Mouse (Mus musculus) liver, embryonic 14.5 days (tissue): ENCODE measurements at regions not wholly inside any gene's neighbourhood (a gene's known extent, or its start where the extent isn't known, plus 50 kb on each side); places are given as distances from the start of the nearest gene placed in this dataset.

Experiments used
- ATAC-seq: fragments of 200-750 bp; cut with Nextera tagmentation; 2 replicates; pipeline ENCODE4 v1.8.0; 2017; ENCODE audit warnings: moderate number of reproducible peaks, mild to moderate bottlenecking, moderate library complexity; ENCODE audit not compliant: insufficient read depth
- DNase-seq, 3 experiments: peaks; one replicate each; pipeline ENCODE4 v3.0.0-alpha.2; 2012 to 2013; ENCODE audit warnings: low read depth in 3 of 3, low spot score in 3 of 3
- H3K27ac ChIP-seq: fragments of 300-500 bp; sonication (generic); 2 replicates; pipeline ENCODE4 v1.5.1; 2014; ENCODE audit warnings: moderate library complexity, mild to moderate bottlenecking, control low read depth, inconsistent platforms
- H3K27me3 ChIP-seq: fragments of 300-500 bp; sonication (generic); 2 replicates; pipeline ENCODE4 v1.6.1; 2014; ENCODE audit warnings: mild to moderate bottlenecking, low read length, moderate library complexity; ENCODE audit not compliant: control insufficient read depth, insufficient read depth
- H3K36me3 ChIP-seq: fragments of 300-500 bp; sonication (generic); replicated peaks from 2 replicates; pipeline ENCODE4 v1.6.1; 2014; ENCODE audit warnings: low read depth; ENCODE audit not compliant: control insufficient read depth, insufficient read depth
- H3K4me1 ChIP-seq, 2 experiments: fragments of 200-500 bp in 1 of 2; fragments of 300-500 bp in 1 of 2; sonication (generic) in 1 of 2; replicated peaks; 2 replicates each; pipeline ENCODE4 v1.6.1; 2012 to 2014; ENCODE audit warnings: antibody characterized with exemption in 1 of 2, inconsistent platforms in 1 of 2, low read length in 1 of 2; ENCODE audit not compliant: control insufficient read depth in 2 of 2, insufficient read depth in 2 of 2
- H3K4me2 ChIP-seq: fragments of 300-500 bp; sonication (generic); 2 replicates; pipeline ENCODE4 v1.6.1; 2014; ENCODE audit warnings: low read depth, mild to moderate bottlenecking, control low read depth, moderate library complexity
- H3K4me3 ChIP-seq, 2 experiments: fragments of 200-500 bp in 1 of 2; fragments of 300-500 bp in 1 of 2; sonication (generic) in 1 of 2; 2 replicates each; pipeline ENCODE4 v1.5.1; 2012 to 2014; ENCODE audit warnings: low read depth in 2 of 2, low read length in 2 of 2, mild to moderate bottlenecking in 2 of 2, control low read depth in 1 of 2, inconsistent platforms in 1 of 2, moderate library complexity in 1 of 2; ENCODE audit not compliant: insufficient read depth in 1 of 2
- H3K9ac ChIP-seq: fragments of 300-500 bp; sonication (generic); replicated peaks from 2 replicates; pipeline ENCODE4 v1.6.1; 2014; ENCODE audit warnings: mild to moderate bottlenecking, control low read depth, moderate library complexity
- H3K9me3 ChIP-seq: fragments of 300-500 bp; sonication (generic); 2 replicates; pipeline ENCODE4 v1.6.1; 2016; ENCODE audit warnings: low read length, mixed read lengths; ENCODE audit not compliant: control insufficient read depth
- CTCF ChIP-seq: IDR thresholded peaks from 2 replicates; pipeline ENCODE4 v1.5.1; 2016; ENCODE audit warnings: antibody characterized with exemption, low read depth, control low read depth
- EP300 ChIP-seq: IDR thresholded peaks from 2 replicates; pipeline ENCODE4 v1.6.1; 2016; ENCODE audit warnings: antibody characterized with exemption, low read depth
- WGBS: fragments of 180-500 bp; shearing (Covaris S2); extraction: QIAGEN DNeasy Blood & Tissue Kit; methylation state at CpG from one replicate; pipeline ENCODE4 v1.1.7; 2014; ENCODE audit not compliant: insufficient replicate concordance; 5-methylcytosine and 5-hydroxymethylcytosine counted together

- Histone ChIP-seq H3K27me3 (no peaks in the 10 kb centered on the region), H3K9me3 (no peaks in the 10 kb centered on the region), H3K36me3 (no peaks in the 10 kb centered on the region), H3K4me3 (no peak overlapping the region), H3K4me2 (no peak overlapping the region), H3K27ac (no peak overlapping the region), H3K9ac (no peak overlapping the region), H3K4me1 (no peaks in the 10 kb centered on the region)
- no peak for ATAC-seq
- 41% methylated on average over 2 of the region's 2 CpGs for WGBS
- TF ChIP-seq CTCF (no peak), EP300 (no peak)
- no peak for DNase-seq
These were observed 627.3 kb upstream of the Acvr2a start for GRCm38 (mm10) chr2:48186609-48187008.

- Histone ChIP-seq H3K4me2 (no peak overlapping the region), H3K4me1 (no peaks in the 10 kb centered on the region), H3K9me3 (no peaks in the 10 kb centered on the region), H3K36me3 (no peaks in the 10 kb centered on the region), H3K27me3 (no peaks in the 10 kb centered on the region), H3K4me3 (no peak overlapping the region), H3K9ac (no peak overlapping the region), H3K27ac (no peak overlapping the region)
- ATAC-seq (no peak), DNase-seq (no peak)
- 38% methylated on average over 1 of the region's 1 CpGs for WGBS
- TF ChIP-seq EP300: no peak
- no peak for TF ChIP-seq CTCF
These were observed 602.1 kb upstream of the Acvr2a start for GRCm38 (mm10) chr2:48211804-48212203.

GRCm38 (mm10) chr2:48220771-48221170 lies 593.1 kb upstream of the Acvr2a start:
- H3K27ac ChIP-seq: no peak overlapping the region
- H3K4me2 ChIP-seq: no peak overlapping the region
- WGBS: 53% methylated on average over 3 of the region's 3 CpGs
- H3K4me1 ChIP-seq: no peaks in the 10 kb centered on the region
- H3K36me3 ChIP-seq: no peaks in the 10 kb centered on the region
- TF ChIP-seq EP300: no peak
- TF ChIP-seq CTCF: no peak
- no peaks in the 10 kb centered on the region for H3K27me3 ChIP-seq
- no peak for ATAC-seq
- no peak overlapping the region for H3K9ac ChIP-seq
- no peak for DNase-seq
- H3K9me3 ChIP-seq: no peaks in the 10 kb centered on the region
- no peak overlapping the region for H3K4me3 ChIP-seq

GRCm38 (mm10) chr2:48223084-48223799 lies 590.7 kb upstream of the Acvr2a start:
- no peak for ATAC-seq
- H3K4me2 ChIP-seq: no peak overlapping the region
- no peaks in the 10 kb centered on the region for H3K27me3 ChIP-seq
- H3K9me3 ChIP-seq: no peaks in the 10 kb centered on the region
- DNase-seq: no peak
- TF ChIP-seq CTCF: no peak
- TF ChIP-seq EP300: no peak
- no peaks in the 10 kb centered on the region for H3K4me1 ChIP-seq
- H3K27ac ChIP-seq: no peak overlapping the region
- no peak overlapping the region for H3K4me3 ChIP-seq
- H3K9ac ChIP-seq: no peak overlapping the region
- 48% methylated on average over 2 of the region's 2 CpGs for WGBS
- H3K36me3 ChIP-seq: no peaks in the 10 kb centered on the region

- H3K9me3 ChIP-seq: no peaks in the 10 kb centered on the region
- no peak overlapping the region for H3K27ac ChIP-seq
- H3K4me1 ChIP-seq: no peaks in the 10 kb centered on the region
- H3K4me3 ChIP-seq: no peak overlapping the region
- WGBS: 63% methylated on average over 4 of the region's 4 CpGs
- no peak for ATAC-seq
- no peak overlapping the region for H3K4me2 ChIP-seq
- no peaks in the 10 kb centered on the region for H3K27me3 ChIP-seq
- TF ChIP-seq EP300: no peak
- no peak for TF ChIP-seq CTCF
- no peak for DNase-seq
- no peak overlapping the region for H3K9ac ChIP-seq
- no peaks in the 10 kb centered on the region for H3K36me3 ChIP-seq
These were observed 563.7 kb upstream of the Acvr2a start for GRCm38 (mm10) chr2:48250174-48250573.
